Mouse (Mus musculus) hindbrain, postnatal 0 days (tissue): ENCODE results near the gene Srsf12. TPM values are rescaled to one million over a fixed set of nuclear protein-coding genes. Genes with fewer than 3 reads are reported as not detected.

Experiments
- ATAC-seq: fragments of 200-750 bp; cut with Nextera tagmentation; 2 replicates; pipeline ENCODE4 v1.8.0; 2017; ENCODE audit warnings: mild to moderate bottlenecking, moderate TSS enrichment, moderate library complexity
- DNase-seq: peaks from one replicate; pipeline ENCODE4 v3.0.0-alpha.2; 2015; ENCODE audit warnings: low spot score
- H3K27ac ChIP-seq: fragments of 300-500 bp; sonication (generic); 2 replicates; pipeline ENCODE4 v1.5.1; 2014; ENCODE audit warnings: mild to moderate bottlenecking
- H3K27me3 ChIP-seq: fragments of 300-500 bp; sonication (generic); 2 replicates; pipeline ENCODE4 v1.6.1; 2014; ENCODE audit warnings: low read length, mixed read lengths; ENCODE audit not compliant: insufficient read depth
- H3K36me3 ChIP-seq: fragments of 300-500 bp; sonication (generic); 2 replicates; pipeline ENCODE4 v1.6.1; 2014; ENCODE audit warnings: low read length, mixed read lengths; ENCODE audit not compliant: insufficient read depth
- H3K4me1 ChIP-seq: fragments of 300-500 bp; sonication (generic); 2 replicates; pipeline ENCODE4 v1.6.1; 2014; ENCODE audit warnings: antibody characterized with exemption, low read length, mixed read lengths; ENCODE audit not compliant: insufficient read depth
- H3K4me2 ChIP-seq: fragments of 300-500 bp; sonication (generic); 2 replicates; pipeline ENCODE4 v1.6.1; 2014; ENCODE audit warnings: low read depth, mild to moderate bottlenecking, low read length, moderate library complexity, mixed read lengths
- H3K4me3 ChIP-seq: fragments of 300-500 bp; sonication (generic); 2 replicates; pipeline ENCODE4 v1.5.1; 2014; ENCODE audit warnings: low read length
- H3K9ac ChIP-seq: fragments of 300-500 bp; sonication (generic); replicated peaks from 2 replicates; pipeline ENCODE4 v1.6.1; 2014; ENCODE audit warnings: mild to moderate bottlenecking, low read length, moderate library complexity, mixed read lengths
- H3K9me3 ChIP-seq: fragments of 300-500 bp; sonication (generic); 2 replicates; pipeline ENCODE4 v1.6.1; 2016; ENCODE audit warnings: low read length, mixed read lengths
- CTCF ChIP-seq: IDR thresholded peaks from 2 replicates; pipeline ENCODE4 v1.5.1; 2016; ENCODE audit warnings: antibody characterized with exemption, control low read depth, low read depth
- WGBS: fragments of 180-500 bp; shearing (Covaris S2); extraction: QIAGEN DNeasy Blood & Tissue Kit; methylation state at CpG from one replicate; pipeline ENCODE4 v1.1.7; 2014; 5-methylcytosine and 5-hydroxymethylcytosine counted together
- polyA plus RNA-seq: library from polyadenylated mRNA; unstranded; fragments of >200 nt; fragmentation: Nextera tagmentation; extraction: Ambion mirVana; gene quantifications from 2 replicates; pipeline ENCODE4 v1.2.1, GENCODE M21; 2015
- total RNA-seq: library from RNA; depleted of rRNA; stranded (reverse); fragments of >200 nt; gene quantifications from 2 replicates; pipeline ENCODE4 v1.2.3, GENCODE M21; 2014; rRNA removed

Gene Srsf12
- total and polyA plus RNA-seq, 2 experiments from 2014 or later: 56.6 to 64.9 TPM

DNA sequence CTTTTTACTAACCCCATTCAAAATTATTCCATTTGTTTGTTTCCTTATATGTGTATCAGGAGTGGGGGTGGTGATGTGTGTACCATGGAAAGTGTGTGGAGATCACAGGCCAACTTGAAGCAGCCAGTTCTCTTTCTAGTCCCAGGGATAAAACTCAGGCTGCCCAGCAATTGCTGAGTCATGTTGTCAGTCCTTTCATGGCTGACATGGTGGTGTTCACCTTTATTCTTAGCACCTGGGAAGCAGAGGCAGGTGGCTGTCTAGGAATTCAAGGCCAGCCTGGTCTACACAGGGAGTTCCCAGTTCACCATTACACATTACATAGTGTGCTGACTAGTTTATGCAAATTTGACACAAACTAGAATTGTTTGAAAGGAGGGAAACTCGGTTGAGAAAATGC is 54.1 kb downstream of the Srsf12 start:
- H3K4me1 ChIP-seq: no peaks in the 10 kb centered on the region
- no peaks in the 10 kb centered on the region for H3K9me3 ChIP-seq
- 86% methylated on average over 1 of the region's 1 CpGs for WGBS
- H3K27ac ChIP-seq: no peak overlapping the region
- no peak for ATAC-seq
- no peak overlapping the region for H3K9ac ChIP-seq
- H3K36me3 ChIP-seq: no peaks in the 10 kb centered on the region
- no peak overlapping the region for H3K4me2 ChIP-seq
- no peak for DNase-seq
- no peaks in the 10 kb centered on the region for H3K27me3 ChIP-seq
- no peak for TF ChIP-seq CTCF
- no peak overlapping the region for H3K4me3 ChIP-seq

DNA sequence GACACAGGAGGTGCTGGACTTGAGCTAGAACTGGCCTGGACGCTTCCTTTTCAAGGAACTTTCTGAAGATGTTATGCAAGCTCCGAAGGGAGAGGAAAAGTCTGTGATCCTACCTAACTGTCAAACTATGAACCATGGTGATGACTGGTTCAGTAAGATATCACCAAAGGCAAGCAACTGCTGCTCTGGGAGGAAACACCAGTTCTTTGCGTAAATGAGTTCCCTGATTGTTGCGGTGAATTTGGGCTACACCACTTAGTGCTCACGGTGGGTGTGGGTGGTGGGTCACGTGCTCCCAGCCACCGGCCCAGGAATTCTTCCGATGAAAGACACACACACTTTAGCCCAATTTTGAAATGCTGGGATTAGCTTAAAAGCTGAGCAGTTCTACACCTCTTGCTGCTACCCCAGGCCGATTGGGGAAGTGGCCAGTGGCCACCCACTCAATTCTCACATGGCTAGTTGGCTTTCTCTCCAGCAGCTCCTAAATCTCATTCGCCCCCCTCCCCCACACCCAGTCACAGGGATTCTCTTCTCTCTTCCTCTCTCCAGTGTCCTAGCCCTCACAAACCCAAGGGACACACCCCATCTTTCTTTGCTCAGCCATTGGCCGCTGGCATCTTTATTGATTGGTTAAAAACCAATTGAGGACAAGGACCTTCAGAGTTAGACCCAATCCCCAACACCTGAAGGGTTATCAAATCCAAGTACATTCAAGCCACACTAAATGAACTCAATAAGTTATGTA is 56.4 kb downstream of the Srsf12 start:
- no peak for ATAC-seq
- no peak overlapping the region for H3K9ac ChIP-seq
- no peaks in the 10 kb centered on the region for H3K36me3 ChIP-seq
- no peak overlapping the region for H3K27ac ChIP-seq
- no peaks in the 10 kb centered on the region for H3K9me3 ChIP-seq
- no peaks in the 10 kb centered on the region for H3K4me1 ChIP-seq
- WGBS: 86% methylated on average over 11 of the region's 11 CpGs
- no peaks in the 10 kb centered on the region for H3K27me3 ChIP-seq
- no peak for DNase-seq
- H3K4me3 ChIP-seq: no peak overlapping the region
- TF ChIP-seq CTCF: no peak
- H3K4me2 ChIP-seq: no peak overlapping the region

GRCm38 (mm10) chr4:33270386-33271314 is 61.9 kb downstream of the Srsf12 start:
- 83% methylated on average over 11 of the region's 11 CpGs for WGBS
- H3K4me3 ChIP-seq: no peak overlapping the region
- no peaks in the 10 kb centered on the region for H3K27me3 ChIP-seq
- no peaks in the 10 kb centered on the region for H3K4me1 ChIP-seq
- ATAC-seq: no peak
- no peak overlapping the region for H3K4me2 ChIP-seq
- H3K36me3 ChIP-seq: no peaks in the 10 kb centered on the region
- H3K9ac ChIP-seq: no peak overlapping the region
- no peak for TF ChIP-seq CTCF
- no peak overlapping the region for H3K27ac ChIP-seq
- no peak for DNase-seq
- no peaks in the 10 kb centered on the region for H3K9me3 ChIP-seq

DNA sequence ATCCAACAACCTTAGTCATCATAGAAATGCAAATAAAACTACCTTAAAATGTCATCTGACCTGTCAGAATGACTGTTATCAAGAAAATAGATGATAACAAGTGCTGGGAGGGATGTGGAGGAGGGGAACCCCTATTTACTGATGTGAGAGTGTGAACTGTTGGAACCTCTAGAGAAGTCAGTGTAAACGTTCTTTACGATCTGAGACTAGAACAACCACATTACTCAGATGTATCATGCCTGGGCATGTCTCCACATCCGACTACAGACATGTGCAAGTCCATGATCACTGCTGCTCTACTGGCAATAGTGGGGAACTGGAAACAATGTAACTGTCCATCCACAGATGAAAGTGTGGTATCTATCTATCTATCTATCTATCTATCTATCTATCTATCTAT is 64.6 kb downstream of the Srsf12 start:
- Histone ChIP-seq H3K9me3 (no peaks in the 10 kb centered on the region), H3K4me2 (no peak overlapping the region), H3K4me3 (no peak overlapping the region), H3K27ac (no peak overlapping the region), H3K27me3 (no peaks in the 10 kb centered on the region), H3K36me3 (no peaks in the 10 kb centered on the region), H3K9ac (no peak overlapping the region), H3K4me1 (no peaks in the 10 kb centered on the region)
- 83% methylated on average over 3 of the region's 3 CpGs for WGBS
- no peak for ATAC-seq
- no peak for DNase-seq
- no peak for TF ChIP-seq CTCF

GRCm38 (mm10) chr4:33281891-33282685 is 73.3 kb downstream of the Srsf12 start:
- no peak overlapping the region for H3K4me3 ChIP-seq
- H3K36me3 ChIP-seq: no peaks in the 10 kb centered on the region
- no peaks in the 10 kb centered on the region for H3K27me3 ChIP-seq
- H3K4me1 ChIP-seq: no peaks in the 10 kb centered on the region
- no peak overlapping the region for H3K4me2 ChIP-seq
- DNase-seq: no peak
- no peak for ATAC-seq
- H3K27ac ChIP-seq: no peak overlapping the region
- WGBS: 87% methylated on average over 3 of the region's 3 CpGs
- no peak for TF ChIP-seq CTCF
- no peak overlapping the region for H3K9ac ChIP-seq
- H3K9me3 ChIP-seq: no peaks in the 10 kb centered on the region

Other genes starting within 250 kb of the Srsf12 start
- gene Rragd, start 226.0 kb upstream of the Srsf12 start, total RNA-seq: 37.1 and 37.5 TPM in 2 replicates
- gene Rragd, start 226.0 kb upstream of the Srsf12 start, polyA plus RNA-seq: 26.1 and 29.3 TPM in 2 replicates
- gene Ube2j1, start 177.6 kb upstream of the Srsf12 start, total RNA-seq: 104 TPM in 2 replicates
- 67.5 and 71.5 TPM in 2 replicates for gene Ube2j1, start 177.6 kb upstream of the Srsf12 start, polyA plus RNA-seq
- gene Gabrr2, start 146.0 kb upstream of the Srsf12 start, total RNA-seq: 0.37 and 5.0 TPM in 2 replicates
- gene Gabrr2, start 146.0 kb upstream of the Srsf12 start, polyA plus RNA-seq: 0.18 and 0.25 TPM in 2 replicates
- gene Gabrr1, start 76.5 kb upstream of the Srsf12 start, total RNA-seq: 0.21 TPM in 1 of 2 replicates, not detected in the other
- 0.37 and 0.61 TPM in 2 replicates for gene Gabrr1, start 76.5 kb upstream of the Srsf12 start, polyA plus RNA-seq
- gene Pm20d2, start 19.3 kb upstream of the Srsf12 start, total RNA-seq: 12.1 and 13.2 TPM in 2 replicates
- gene Pm20d2, start 19.3 kb upstream of the Srsf12 start, polyA plus RNA-seq: 3.4 and 3.6 TPM in 2 replicates
- gene Pnrc1, start 81.2 kb downstream of the Srsf12 start, total RNA-seq: 60.5 and 84.9 TPM in 2 replicates
- gene Pnrc1, start 81.2 kb downstream of the Srsf12 start, polyA plus RNA-seq: 46.9 and 49.8 TPM in 2 replicates
- gene Rngtt, start 101.3 kb downstream of the Srsf12 start, total RNA-seq: 11.3 and 12.8 TPM in 2 replicates
- gene Rngtt, start 101.3 kb downstream of the Srsf12 start, polyA plus RNA-seq: 13.5 and 15.0 TPM in 2 replicates